Mouse (Mus musculus) intestine, embryonic 15.5 days (tissue): ENCODE measurements around the gene Gas8. TPM values are rescaled to one million over a fixed set of nuclear protein-coding genes. Genes with fewer than 3 reads are reported as not detected.

Experiments used
- ATAC-seq: fragments of 200-750 bp; cut with Nextera tagmentation; 2 replicates; pipeline ENCODE4 v1.8.0; 2017; ENCODE audit warnings: moderate TSS enrichment, moderate library complexity
- H3K27ac ChIP-seq: fragments of 300-500 bp; sonication (generic); 2 replicates; pipeline ENCODE4 v1.5.1; 2015; ENCODE audit warnings: mild to moderate bottlenecking, inconsistent platforms
- H3K27me3 ChIP-seq: fragments of 300-500 bp; sonication (generic); replicated peaks from 2 replicates; pipeline ENCODE4 v1.6.1; 2015; ENCODE audit warnings: inconsistent platforms
- H3K36me3 ChIP-seq: fragments of 300-500 bp; sonication (generic); 2 replicates; pipeline ENCODE4 v1.6.1; 2015; ENCODE audit warnings: inconsistent platforms
- H3K4me1 ChIP-seq: fragments of 300-500 bp; sonication (generic); replicated peaks from 2 replicates; pipeline ENCODE4 v1.6.1; 2015; ENCODE audit warnings: inconsistent platforms
- H3K4me2 ChIP-seq: fragments of 300-500 bp; sonication (generic); replicated peaks from 2 replicates; pipeline ENCODE4 v1.6.1; 2015; ENCODE audit warnings: mild to moderate bottlenecking, inconsistent platforms
- H3K4me3 ChIP-seq: fragments of 300-500 bp; sonication (generic); replicated peaks from 2 replicates; pipeline ENCODE4 v1.5.1; 2015; ENCODE audit warnings: inconsistent platforms
- H3K9ac ChIP-seq: fragments of 300-500 bp; sonication (generic); 2 replicates; pipeline ENCODE4 v1.6.1; 2015; ENCODE audit warnings: inconsistent platforms
- H3K9me3 ChIP-seq: fragments of 300-500 bp; sonication (generic); 2 replicates; pipeline ENCODE4 v1.6.1; 2016; ENCODE audit warnings: inconsistent platforms
- WGBS: fragments of 180-500 bp; shearing (Covaris S2); methylation state at CpG from one replicate; pipeline ENCODE4 v1.1.7; 2015; 5-methylcytosine and 5-hydroxymethylcytosine counted together
- polyA plus RNA-seq: library from polyadenylated mRNA; unstranded; fragments of >200 nt; fragmentation: Nextera tagmentation; extraction: Ambion mirVana; gene quantifications from 2 replicates; pipeline ENCODE4 v1.2.1, GENCODE M21; 2015

Gene Gas8
- polyA plus RNA-seq, 1 experiment from 2014 or later, result 20.3 TPM

GRCm38 (mm10) chr8:123499556-123499955 lies 19.1 kb upstream of the Gas8 start:
- WGBS, result 95% methylated on average over 11 of the region's 11 CpGs
- H3K36me3 ChIP-seq, result peaks cover 70% of the 10 kb centered on the region
- no peak for ATAC-seq

DNA sequence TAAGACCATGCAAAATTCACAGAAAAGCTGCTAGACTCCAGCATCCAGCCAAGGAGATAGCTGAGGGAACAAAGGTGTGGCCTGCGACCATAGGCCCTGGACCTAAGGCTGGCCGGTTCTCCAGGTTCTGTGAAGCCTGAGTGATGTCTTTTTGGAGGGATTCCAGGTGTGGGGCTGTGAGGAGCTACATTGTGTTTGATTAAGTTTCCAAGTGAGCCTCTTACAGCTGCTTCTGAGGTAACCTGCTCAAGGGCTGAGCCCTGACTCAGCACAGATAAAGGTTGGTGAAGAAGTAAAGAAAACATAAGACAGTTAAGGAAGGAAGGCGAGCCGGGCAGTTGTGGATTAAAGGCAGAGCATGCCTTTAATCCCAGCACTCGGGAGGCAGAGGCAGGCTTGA lies 16.4 kb upstream of the Gas8 start:
- no peak overlapping the region for H3K4me3 ChIP-seq
- no peak overlapping the region for H3K9ac ChIP-seq
- no peaks in the 10 kb centered on the region for H3K4me1 ChIP-seq
- ATAC-seq, result no peak
- no peaks in the 10 kb centered on the region for H3K27me3 ChIP-seq
- H3K27ac ChIP-seq, result no peak overlapping the region
- H3K4me2 ChIP-seq, result no peak overlapping the region
- no peaks in the 10 kb centered on the region for H3K9me3 ChIP-seq
- H3K36me3 ChIP-seq, result peaks cover 62% of the 10 kb centered on the region
- WGBS, result 94% methylated on average over 5 of the region's 5 CpGs

More at GRCm38 (mm10) chr8:123499556-123499955, 19.1 kb upstream of the Gas8 start:
- H3K9me3 ChIP-seq, result no peaks in the 10 kb centered on the region
- no peak overlapping the region for H3K9ac ChIP-seq
- H3K27ac ChIP-seq, result no peak overlapping the region
- H3K4me2 ChIP-seq, result no peak overlapping the region
- H3K4me1 ChIP-seq, result no peaks in the 10 kb centered on the region
- no peak overlapping the region for H3K4me3 ChIP-seq
- no peaks in the 10 kb centered on the region for H3K27me3 ChIP-seq

DNA sequence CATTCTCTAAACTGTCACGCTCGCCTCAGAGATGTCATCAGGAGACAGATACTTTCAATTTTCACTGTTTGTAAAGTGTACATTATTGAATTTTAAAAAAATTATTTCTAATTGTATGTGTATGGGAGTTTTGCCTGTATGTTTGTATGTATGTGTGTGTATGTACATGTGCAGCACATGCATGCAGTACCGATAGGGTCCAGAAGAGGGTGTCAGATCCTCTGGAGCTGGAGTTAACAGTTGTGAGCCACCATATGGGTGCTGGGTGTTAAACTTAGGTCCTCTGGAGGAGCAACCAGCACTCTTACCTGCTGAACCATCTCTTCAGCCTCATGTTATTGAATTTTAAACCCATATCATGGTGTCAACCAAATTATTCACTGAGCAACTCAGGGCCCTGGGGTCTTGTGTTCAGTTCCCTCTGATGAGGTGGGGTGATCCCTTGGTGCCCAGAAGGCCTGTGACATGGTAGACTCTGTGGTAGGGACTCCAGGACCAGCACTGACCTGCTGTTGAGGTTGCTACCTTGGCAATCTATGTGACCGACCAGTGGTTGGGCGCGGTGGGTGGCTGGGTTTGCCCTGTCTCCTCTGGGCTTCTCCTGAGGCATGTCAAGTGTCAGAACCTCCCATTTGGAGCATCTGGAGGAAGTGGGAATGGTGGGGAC lies 14.7 kb upstream of the Gas8 start:
- Histone ChIP-seq H3K4me3 (no peak overlapping the region), H3K4me2 (no peak overlapping the region), H3K4me1 (no peaks in the 10 kb centered on the region), H3K9ac (no peak overlapping the region), H3K27ac (no peak overlapping the region), H3K27me3 (no peaks in the 10 kb centered on the region), H3K9me3 (no peaks in the 10 kb centered on the region), H3K36me3 (peaks cover 62% of the 10 kb centered on the region)
- over 99% methylated on average over 6 of the region's 6 CpGs for WGBS
- no peak for ATAC-seq

DNA sequence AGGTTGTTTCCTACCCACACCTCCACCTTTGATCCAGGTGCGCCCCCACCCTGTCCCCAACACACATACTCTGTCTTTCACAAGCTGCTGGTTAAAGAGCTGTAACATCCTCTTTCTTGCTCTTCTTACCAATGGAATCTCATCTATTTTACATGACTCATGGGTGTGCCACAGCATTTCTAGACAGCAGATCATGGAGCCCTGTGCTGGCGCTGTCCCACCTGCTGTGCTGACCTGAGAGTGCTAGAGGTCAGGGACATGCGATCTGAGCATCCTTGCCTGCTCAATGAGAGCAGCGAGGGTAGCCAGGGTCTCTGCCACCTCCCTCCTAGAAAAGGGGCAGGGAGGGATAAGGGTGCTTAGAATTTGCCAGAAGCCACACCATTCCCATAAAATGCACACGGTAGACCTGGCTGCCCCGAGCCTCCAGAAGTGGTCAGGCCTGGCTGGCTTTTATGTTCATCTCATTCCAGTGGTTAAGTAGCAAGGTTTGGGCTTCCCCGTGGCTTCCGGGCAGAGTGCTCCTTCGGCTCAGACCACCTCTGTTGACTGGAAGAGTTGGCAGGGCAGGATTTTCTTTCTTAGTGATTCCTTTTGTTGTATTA lies 13.9 kb upstream of the Gas8 start:
- H3K9me3 ChIP-seq, result no peaks in the 10 kb centered on the region
- no peak for ATAC-seq
- H3K27me3 ChIP-seq, result no peaks in the 10 kb centered on the region
- H3K4me2 ChIP-seq, result no peak overlapping the region
- peaks cover 59% of the 10 kb centered on the region for H3K36me3 ChIP-seq
- no peak overlapping the region for H3K27ac ChIP-seq
- H3K4me1 ChIP-seq, result no peaks in the 10 kb centered on the region
- 92% methylated on average over 9 of the region's 9 CpGs for WGBS
- H3K9ac ChIP-seq, result no peak overlapping the region
- H3K4me3 ChIP-seq, result no peak overlapping the region

DNA sequence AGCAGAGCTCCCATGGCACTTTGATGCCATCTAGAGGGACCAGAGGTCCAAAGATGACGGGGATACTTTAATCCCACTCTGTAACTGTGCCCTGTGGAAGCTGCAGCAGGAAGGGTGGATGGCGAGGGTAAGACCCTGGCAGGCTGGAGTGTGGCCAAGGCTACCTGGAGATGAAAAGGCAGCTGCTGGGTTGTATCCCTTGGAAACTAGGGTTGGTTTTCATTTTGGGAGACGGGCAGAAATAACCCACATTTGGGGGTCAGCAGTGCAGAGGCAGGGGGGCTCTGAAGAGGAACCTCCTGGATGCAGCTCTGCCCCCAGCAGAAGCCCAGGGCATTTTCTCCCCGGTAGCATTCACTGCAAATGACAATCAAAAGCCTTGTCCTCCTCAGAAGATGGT lies 13.4 kb upstream of the Gas8 start:
- H3K27ac ChIP-seq, result no peak overlapping the region
- 78% methylated on average over 4 of the region's 4 CpGs for WGBS
- H3K36me3 ChIP-seq, result peaks cover 56% of the 10 kb centered on the region
- H3K4me3 ChIP-seq, result no peak overlapping the region
- no peaks in the 10 kb centered on the region for H3K9me3 ChIP-seq
- H3K9ac ChIP-seq, result no peak overlapping the region
- no peak overlapping the region for H3K4me2 ChIP-seq
- no peaks in the 10 kb centered on the region for H3K27me3 ChIP-seq
- no peaks in the 10 kb centered on the region for H3K4me1 ChIP-seq
- no peak for ATAC-seq

DNA sequence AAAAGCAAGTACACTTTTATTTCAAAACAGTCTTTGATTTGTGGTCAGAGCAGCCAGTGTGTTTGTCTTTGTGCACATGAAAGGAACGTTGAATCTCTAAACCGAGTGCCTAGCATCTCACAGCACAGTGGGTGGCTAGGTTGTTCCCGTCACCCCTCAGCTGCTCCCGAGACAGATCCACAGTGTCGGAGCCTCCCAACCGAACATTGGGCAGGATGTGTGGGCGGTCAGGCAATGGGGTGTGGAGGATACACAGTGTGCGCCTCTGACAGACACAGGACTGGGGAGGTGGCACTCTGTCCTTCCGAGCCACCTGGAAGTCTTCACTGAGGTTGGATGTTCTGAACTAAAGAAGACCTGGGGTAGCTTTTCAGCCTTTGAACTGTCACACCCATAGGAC lies 12.9 kb upstream of the Gas8 start:
- Histone ChIP-seq H3K9me3 (no peaks in the 10 kb centered on the region), H3K9ac (no peak overlapping the region), H3K36me3 (peaks cover 53% of the 10 kb centered on the region), H3K27ac (no peak overlapping the region), H3K4me2 (no peak overlapping the region), H3K27me3 (no peaks in the 10 kb centered on the region), H3K4me3 (no peak overlapping the region), H3K4me1 (no peaks in the 10 kb centered on the region)
- WGBS, result 71% methylated on average over 9 of the region's 9 CpGs
- no peak for ATAC-seq

DNA sequence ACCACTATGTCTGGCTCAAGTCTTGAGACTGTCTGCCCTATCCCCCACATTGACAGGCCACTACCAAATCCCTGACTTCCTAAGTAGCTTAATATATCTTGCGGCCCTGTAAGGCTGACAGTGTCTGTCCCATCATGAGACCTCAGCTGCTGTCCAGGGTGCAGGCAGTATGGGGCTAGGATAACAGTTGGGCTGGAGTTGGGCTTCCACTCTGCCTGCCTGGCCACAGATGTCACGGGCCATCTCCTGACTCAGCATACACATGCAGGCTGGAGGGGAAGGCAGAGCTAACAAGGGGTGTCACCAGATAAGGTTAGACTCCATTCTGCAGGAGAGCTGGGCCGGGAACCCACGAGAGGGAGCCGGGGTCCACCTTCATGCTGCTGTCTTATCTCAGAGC lies 11.5 kb upstream of the Gas8 start:
- Histone ChIP-seq H3K36me3 (peaks cover 39% of the 10 kb centered on the region), H3K9me3 (no peaks in the 10 kb centered on the region)
- 94% methylated on average over 5 of the region's 5 CpGs for WGBS

GRCm38 (mm10) chr8:123510819-123511218 lies 7.8 kb upstream of the Gas8 start:
- Histone ChIP-seq H3K4me2 (no peak overlapping the region), H3K9ac (no peak overlapping the region), H3K27me3 (peaks cover 29% of the 10 kb centered on the region), H3K4me1 (peaks cover 9% of the 10 kb centered on the region), H3K9me3 (no peaks in the 10 kb centered on the region), H3K27ac (no peak overlapping the region), H3K4me3 (no peak overlapping the region), H3K36me3 (0 out of 2 replicates have a peak, but pooled peaks cover 12% of the 10 kb centered on the region)
- ATAC-seq, result no peak
- WGBS, result 76% methylated on average over 5 of the region's 5 CpGs

More for the DNA sequence above, 11.5 kb upstream of the Gas8 start:
- Histone ChIP-seq H3K27ac (no peak overlapping the region), H3K4me3 (no peak overlapping the region), H3K4me1 (no peaks in the 10 kb centered on the region), H3K4me2 (no peak overlapping the region), H3K9ac (no peak overlapping the region), H3K27me3 (no peaks in the 10 kb centered on the region)
- ATAC-seq, result no peak

GRCm38 (mm10) chr8:123514136-123514535 lies 4.5 kb upstream of the Gas8 start:
- Histone ChIP-seq H3K36me3 (no peaks in the 10 kb centered on the region), H3K9me3 (no peaks in the 10 kb centered on the region), H3K4me2 (peak overlapping the region; percentile 100), H3K4me3 (peak overlapping the region; percentile 66), H3K4me1 (peaks cover 14% of the 10 kb centered on the region), H3K27me3 (peaks cover 44% of the 10 kb centered on the region), H3K27ac (no peak overlapping the region), H3K9ac (no peak overlapping the region)
- 3% methylated on average over 9 of the region's 9 CpGs for WGBS
- no peak for ATAC-seq

- Histone ChIP-seq H3K4me3 (peak within 1 kb of the TSS; percentile 66), H3K4me2 (peak within 1 kb of the TSS; percentile 100), H3K4me1 (peaks cover 20% of the 10 kb centered on the region), H3K9ac (peak within 1 kb of the TSS; percentile 54), H3K36me3 (no peaks in the 10 kb centered on the region), H3K9me3 (no peaks in the 10 kb centered on the region), H3K27ac (peak within 1 kb of the TSS; percentile 14; the same call in 1 of the 2 replicates), H3K27me3 (peaks cover 44% of the 10 kb centered on the region)
- 1% methylated on average over 59 of the region's 63 CpGs for WGBS
- ATAC-seq, result peak; percentile 24; the same call in 1 of the 2 replicates
Measured at GRCm38 (mm10) chr8:123514781-123515539, 3.7 kb upstream of the Gas8 start, which contains the start of gene Dbndd1. Dbndd1 (minus strand) TSS chr8:123515463.

GRCm38 (mm10) chr8:123515540-123515897 lies 3.1 kb upstream of the Gas8 start:
- Histone ChIP-seq H3K27ac (no peak overlapping the region), H3K27me3 (peaks cover 44% of the 10 kb centered on the region), H3K4me3 (peak overlapping the region; percentile 66), H3K4me2 (peak overlapping the region; percentile 100), H3K36me3 (no peaks in the 10 kb centered on the region), H3K9ac (no peak overlapping the region), H3K4me1 (peaks cover 20% of the 10 kb centered on the region), H3K9me3 (no peaks in the 10 kb centered on the region)
- WGBS, result 2% methylated on average over 11 of the region's 11 CpGs
- no peak for ATAC-seq

GRCm38 (mm10) chr8:123516596-123516995 lies 2.0 kb upstream of the Gas8 start:
- no peaks in the 10 kb centered on the region for H3K36me3 ChIP-seq
- H3K27me3 ChIP-seq, result peaks cover 44% of the 10 kb centered on the region
- H3K4me2 ChIP-seq, result no peak overlapping the region
- no peaks in the 10 kb centered on the region for H3K9me3 ChIP-seq
- peaks cover 20% of the 10 kb centered on the region for H3K4me1 ChIP-seq
- H3K27ac ChIP-seq, result no peak overlapping the region
- H3K4me3 ChIP-seq, result no peak overlapping the region
- WGBS, result 49% methylated on average over 2 of the region's 2 CpGs
- no peak overlapping the region for H3K9ac ChIP-seq
- no peak for ATAC-seq
